Mouse (Mus musculus) heart, postnatal 4 days (tissue): ENCODE data around the gene Rpp40. TPM values are rescaled to one million over a fixed set of nuclear protein-coding genes. Genes with fewer than 3 reads are reported as not detected.
A peak's percentile ranks its signal among the peaks of the same experiment; 100 is the strongest.

Source experiments
- DNase-seq: peaks from one replicate; pipeline ENCODE4 v3.0.0; 2021
- total RNA-seq, 2 experiments: library from RNA; stranded (reverse); gene quantifications; 2 replicates each; pipeline ENCODE4 v1.2.3; 2021

The Rpp40 gene
- total RNA-seq, 2 experiments from 2014 or later, result 4.3 to 11.1 TPM

DNA sequence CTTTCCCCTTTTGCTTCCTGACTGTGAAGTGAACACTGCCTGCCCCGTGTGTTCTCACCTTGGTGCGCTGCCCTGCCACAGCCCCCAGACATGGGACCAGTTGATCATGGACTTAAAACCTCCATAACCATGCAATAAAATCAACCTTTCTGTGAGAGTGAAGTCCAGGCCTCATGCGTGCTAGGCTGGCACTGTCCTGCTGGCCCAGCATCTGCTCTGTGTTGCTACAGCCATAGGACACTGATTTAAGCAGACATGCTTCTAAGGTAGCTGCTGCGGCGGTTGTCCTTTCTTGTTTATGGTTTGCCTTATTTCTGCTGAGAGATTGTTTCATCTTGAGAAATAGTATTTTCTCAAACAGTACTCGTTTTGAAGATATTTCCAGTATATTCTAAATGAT is 54.6 kb downstream of the Rpp40 start:
- no peak for DNase-seq

DNA sequence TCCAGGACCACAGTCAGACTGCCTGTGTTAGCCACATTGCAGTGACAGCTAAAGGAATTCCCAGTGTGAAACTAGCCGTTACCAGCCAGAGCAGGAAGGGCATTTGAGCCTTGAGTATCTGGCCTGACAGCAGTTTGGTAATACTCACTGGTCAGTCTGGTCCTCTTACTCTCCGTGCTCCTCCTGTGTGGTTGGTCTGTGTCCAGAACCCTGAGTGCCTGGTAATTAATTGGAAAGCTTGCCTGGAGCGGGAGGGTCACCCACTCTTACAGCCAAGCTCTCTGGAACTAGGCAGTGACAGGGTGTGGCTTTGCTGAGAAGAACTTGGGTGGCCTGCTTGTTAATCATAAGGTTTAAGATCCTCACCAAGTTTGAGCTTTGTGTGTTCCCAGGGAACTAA is 57.5 kb downstream of the Rpp40 start:
- peak; percentile 32 for DNase-seq

DNA sequence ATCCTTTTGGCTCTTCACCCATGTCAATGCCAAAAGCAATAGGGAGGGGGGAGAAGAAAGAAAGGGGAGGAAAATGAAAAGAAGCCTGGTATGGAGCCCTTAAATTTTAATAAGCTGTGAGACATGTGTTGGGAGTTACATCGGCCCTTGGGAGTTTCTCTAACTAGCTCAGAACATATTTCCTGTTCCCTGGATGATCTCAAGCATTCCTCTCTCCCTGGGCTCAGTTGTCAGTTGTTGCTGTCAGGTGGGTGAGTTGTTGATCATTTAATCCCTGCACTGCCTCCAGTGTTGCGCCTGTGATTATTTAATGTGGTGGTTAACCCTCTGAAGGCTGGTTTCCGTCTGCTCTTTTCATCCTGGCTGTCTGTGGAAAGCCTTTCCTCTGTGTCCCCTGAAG is 60.9 kb downstream of the Rpp40 start:
- DNase-seq, result no peak

Other genes starting within 250 kb of the Rpp40 start
- 10 to 100 TPM; 19.5 to 20.3 TPM for gene Cdyl, start 246.5 kb downstream of the Rpp40 start, total RNA-seq
- gene Ppp1r3g, start 52.5 kb upstream of the Rpp40 start, total RNA-seq, result 1 to 10 TPM; 2.0 to 2.5 TPM
- 10 to 100 TPM; 68.5 to 71.0 TPM for gene Fars2, start 211.1 kb upstream of the Rpp40 start, total RNA-seq
- gene Lyrm4, start 211.2 kb upstream of the Rpp40 start, total RNA-seq, result 10 to 100 TPM; 15.9 to 17.9 TPM